Mouse (Mus musculus) thymus, adult 2 months (tissue): ENCODE results near the gene Map3k4.

Experiments used
- CTCF ChIP-seq: fragments of 200-500 bp; IDR thresholded peaks from 2 replicates; pipeline ENCODE4 v1.5.1; 2012; ENCODE audit warnings: mild to moderate bottlenecking, control low read depth, low read length, moderate library complexity, borderline replicate concordance; ENCODE audit not compliant: control insufficient read depth, poor library complexity, insufficient read depth; ENCODE audit errors: extremely low read depth
- POLR2A ChIP-seq: fragments of 200-500 bp; IDR thresholded peaks from 2 replicates; pipeline ENCODE4 v1.6.1; 2012; ENCODE audit warnings: mild to moderate bottlenecking, low read length, control low read depth, moderate library complexity; ENCODE audit not compliant: control insufficient read depth, poor library complexity, insufficient read depth; ENCODE audit errors: extremely low read depth

DNA sequence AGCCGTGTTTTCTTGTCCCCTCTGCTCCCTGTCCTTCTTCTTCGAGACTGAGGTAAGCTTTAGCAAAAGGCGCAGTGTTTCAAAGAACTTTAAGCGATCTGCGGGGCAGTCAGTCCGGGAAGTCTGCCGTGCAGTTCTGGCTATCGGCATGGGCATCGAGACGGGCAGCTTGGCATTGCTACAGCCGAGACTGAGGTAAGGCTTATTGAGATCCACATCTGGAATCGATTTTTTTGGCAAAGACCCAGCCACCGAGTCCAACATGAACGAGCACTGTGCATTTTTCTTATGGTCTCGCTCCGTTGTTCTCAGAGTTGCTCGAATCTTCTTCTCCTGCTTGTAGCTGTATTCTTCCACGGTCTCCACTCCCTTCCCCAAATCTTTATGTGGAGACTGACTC, 46.8 kb downstream of the Map3k4 start:
- TF ChIP-seq POLR2A (no peak), CTCF (no peak)
